Mouse (Mus musculus) neutrophil, adult 83 days (primary cell): ENCODE data around the gene Kxd1. TPM values are rescaled to one million over a fixed set of nuclear protein-coding genes. Genes with fewer than 3 reads are reported as not detected.

ENCODE experiments used
- total RNA-seq, 2 experiments: library from RNA; stranded (reverse); gene quantifications; one replicate each; pipeline ENCODE4 v1.2.4; 2023

Kxd1 gene
- 10 to 100 TPM; 38.1 to 38.4 TPM for total RNA-seq

DNA sequence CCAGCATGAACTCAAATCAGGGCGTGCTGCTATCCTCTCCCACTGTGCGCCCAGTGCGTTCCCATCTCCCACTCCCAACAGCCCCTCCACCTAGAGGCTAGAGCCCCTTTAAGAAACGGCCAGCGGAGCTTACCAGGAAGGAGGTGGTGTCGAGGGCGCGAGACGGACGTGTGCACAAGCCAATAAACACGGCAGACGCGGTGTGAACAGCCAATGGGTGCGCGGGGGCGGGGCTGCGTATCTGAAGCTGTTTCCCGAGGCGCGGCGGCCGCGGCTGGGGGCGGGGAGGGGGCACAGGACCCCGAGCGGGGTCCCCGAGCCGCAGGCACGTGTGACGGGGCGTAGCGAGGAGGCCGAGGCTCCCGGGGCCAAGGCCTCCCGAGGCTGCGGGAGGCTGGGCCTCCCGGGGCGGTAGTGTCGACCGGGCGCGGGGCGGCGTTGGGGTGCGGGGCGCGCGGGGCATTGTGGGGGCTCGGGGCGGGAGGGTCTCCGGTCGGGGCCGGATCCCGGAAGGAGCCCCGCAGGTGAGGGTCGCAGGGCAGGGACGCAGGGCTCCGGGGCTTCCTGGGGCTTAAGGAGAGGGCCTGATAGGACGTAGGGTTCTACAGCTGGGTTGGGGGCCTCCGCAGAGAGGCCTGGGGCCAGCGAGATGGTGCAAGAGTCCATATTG, at the start of gene Kxd1, which contains the start of gene Fkbp8:
Gene Kxd1 (minus strand): TSS at position 445 of the 670 bp plus-strand sequence.
Gene Fkbp8 (plus strand): TSS at position 213 of the 670 bp plus-strand sequence.

DNA sequence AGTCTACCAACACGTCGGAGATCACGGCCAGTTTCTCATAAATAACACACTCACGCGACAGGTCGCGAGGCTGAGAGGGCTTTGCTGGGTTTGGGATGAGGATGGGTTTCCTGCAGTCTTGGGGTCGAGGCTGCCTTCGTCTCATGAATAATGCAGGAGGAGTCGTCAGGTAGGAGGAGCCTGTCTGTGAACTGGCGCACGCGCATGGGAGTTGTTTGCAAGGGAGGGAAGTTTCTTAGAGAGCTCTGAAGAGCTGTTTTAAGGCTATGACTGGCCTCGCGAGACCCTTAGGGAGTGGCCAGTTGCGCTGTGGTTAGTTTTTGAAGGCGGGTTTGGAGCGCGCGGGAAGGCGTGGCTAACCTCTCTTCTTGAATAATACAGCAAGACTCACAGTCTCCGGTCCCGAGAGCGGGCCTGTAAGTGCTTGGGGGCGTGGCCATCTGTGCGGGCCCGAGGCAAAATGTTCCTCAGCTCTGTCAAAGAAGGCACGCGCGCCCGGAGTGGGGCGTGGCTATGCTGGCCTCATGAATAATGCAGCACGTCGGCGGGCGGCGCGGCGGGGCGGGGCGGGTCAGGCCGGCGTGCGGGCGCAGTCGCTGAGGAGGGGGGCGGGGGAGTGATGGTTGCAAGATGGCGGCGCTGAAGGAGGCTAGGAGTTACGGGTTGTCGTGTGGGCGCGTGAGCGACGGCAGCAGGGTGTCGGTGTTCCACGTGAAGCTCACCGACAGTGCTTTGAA, 11.5 kb upstream of the Kxd1 start, which contains the start of gene Ell:
Gene Ell (plus strand): TSS at position 381 of the 737 bp plus-strand sequence.

DNA sequence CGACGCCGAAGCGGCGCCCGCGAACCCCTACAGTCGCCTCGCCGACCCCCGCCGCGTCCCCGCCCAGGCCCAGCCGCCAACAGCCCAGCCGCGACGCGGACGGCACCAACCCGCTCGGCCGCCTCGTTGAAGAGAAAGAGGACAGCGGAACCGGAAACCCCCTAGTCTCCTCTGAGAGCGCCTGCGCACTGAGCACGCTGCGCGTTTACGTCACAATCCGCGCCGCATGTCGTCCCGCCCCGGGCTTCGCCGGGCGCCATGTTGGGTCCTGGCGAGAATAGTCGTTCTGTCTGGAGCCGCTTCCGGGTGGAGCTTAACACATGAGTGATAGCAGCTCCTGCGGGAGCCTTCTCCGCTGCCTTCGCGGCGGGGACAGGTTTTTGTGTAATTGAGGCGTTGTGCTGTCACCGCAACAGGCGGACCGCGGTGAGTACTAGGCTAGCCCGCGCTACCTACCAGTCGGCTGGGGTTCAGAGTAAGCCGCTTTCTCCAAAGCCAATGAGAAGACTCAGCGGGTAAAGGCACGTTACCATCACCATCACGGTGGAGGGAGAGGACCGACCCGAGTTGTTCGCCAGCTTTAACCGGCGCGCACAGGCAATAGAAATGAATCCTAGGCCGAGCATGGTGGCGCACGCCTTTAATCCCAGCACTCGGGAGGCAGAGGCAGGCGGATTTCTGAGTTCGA, 17.4 kb downstream of the Kxd1 start, which contains the start of gene Uba52:
Gene Uba52 (minus strand): TSS at position 574 of the 688 bp plus-strand sequence.

DNA sequence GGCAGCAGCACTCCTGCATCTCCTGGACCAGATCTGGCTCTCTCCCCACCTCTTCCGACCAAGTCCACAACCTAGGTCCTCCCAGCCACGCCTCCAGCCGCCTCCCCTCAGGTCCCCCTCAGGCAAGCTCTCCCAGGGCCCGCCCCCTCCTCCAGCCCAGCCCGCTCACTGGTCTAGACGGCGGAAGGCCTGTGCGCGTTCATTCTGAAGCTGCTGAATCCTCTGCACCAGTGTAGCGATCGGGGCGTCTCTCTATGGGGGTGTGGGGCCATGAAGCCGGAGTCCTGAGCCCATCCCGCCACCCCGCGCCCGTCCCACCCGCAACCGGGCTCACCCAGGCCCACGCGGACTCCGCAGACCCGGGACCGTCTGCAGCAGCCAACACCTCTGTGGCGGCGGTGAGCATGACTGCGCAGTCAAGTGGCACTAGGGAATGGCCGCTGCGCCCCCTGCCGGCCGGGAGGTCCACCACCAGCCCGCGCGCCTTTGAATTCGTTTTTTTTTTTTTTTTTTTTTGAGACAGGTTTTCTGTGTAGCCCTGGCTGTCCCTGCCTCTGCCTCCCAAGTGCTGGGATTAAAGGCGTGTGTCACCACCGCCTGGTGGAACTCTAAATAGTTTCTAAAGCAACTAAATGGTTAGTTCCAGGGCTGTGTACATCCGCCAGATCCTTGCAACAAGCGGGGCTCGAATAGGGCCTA, 21.3 kb downstream of the Kxd1 start, which contains the start of gene Rex1bd:
Gene Rex1bd (minus strand): TSS at position 425 of the 699 bp plus-strand sequence.

DNA sequence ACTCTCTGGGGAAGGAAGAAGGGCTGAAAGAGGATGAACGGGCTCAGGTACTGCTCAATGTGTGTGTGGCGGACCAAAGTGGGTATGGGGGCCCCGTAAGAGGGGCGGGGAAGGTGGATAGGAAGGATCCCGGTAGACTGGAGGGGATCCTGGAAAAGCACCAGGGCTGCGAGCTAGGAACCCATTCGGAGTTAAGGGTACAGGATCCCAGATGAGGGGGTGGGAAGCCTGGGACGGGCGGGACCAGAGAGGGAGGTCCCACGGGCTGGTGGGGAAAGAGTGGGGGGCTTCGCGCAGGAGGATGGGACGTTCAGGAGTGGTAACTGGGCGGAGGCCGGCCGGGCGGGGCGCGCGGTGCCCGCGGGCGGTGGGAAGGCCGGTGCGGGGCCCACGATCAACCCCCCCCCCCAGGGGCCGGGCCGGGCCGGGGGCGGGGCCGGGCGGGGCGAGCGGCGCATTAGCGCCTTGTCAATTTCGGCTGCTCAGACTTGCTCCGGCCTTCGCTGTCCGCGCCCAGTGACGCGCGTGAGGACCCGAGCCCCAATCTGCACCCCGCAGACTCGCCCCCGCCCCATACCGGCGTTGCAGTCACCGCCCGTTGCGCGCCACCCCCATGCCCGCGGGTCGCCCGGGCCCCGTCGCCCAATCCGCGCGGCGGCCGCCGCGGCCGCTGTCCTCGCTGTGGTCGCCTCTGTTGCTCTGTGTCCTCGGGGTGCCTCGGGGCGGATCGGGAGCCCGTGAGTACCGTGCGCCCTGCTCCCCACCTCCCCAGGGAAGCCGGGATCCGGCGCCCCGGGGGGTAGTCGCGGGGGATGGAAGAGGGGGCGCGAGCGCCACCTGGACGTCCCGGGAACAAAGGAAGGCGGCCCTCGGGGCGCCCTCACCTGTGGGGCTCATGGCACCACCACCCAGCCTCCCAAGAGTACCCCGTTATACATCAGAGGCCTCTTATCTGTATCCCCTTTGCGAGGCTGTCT, 34.8 kb downstream of the Kxd1 start, which contains the start of gene Crlf1:
Gene Crlf1 (plus strand): TSS at position 495 of the 977 bp plus-strand sequence.

DNA sequence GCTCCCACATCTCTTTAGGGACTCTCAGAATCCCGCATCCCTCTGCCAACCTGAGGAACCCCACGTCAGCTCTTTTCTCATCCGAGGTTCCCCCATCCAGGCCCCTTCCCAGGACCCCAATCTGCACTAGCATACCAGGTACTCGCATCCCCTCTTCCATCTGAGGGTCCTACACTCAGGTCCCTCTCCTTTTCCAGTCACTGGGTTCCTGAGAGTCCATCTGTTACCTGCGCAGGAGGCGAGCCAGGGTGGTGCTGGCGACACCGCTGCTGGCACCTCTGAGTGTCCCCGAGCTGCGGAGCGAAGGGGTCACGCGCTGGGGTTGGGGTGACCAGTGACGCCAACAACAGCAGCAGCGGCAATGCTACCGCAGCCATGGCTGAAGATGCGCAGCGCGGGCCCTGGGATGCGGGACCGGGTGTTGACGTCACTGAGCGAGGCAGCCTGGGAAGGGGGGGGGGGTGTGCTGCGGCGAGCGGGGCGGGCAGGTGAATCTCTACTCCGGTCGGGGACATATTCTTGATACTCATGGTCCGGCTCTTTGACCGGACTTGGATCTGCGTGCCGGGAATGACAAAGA, 40.7 kb downstream of the Kxd1 start, which contains the start of gene Tmem59l:
Gene Tmem59l (minus strand): TSS at position 418 of the 580 bp plus-strand sequence.

DNA sequence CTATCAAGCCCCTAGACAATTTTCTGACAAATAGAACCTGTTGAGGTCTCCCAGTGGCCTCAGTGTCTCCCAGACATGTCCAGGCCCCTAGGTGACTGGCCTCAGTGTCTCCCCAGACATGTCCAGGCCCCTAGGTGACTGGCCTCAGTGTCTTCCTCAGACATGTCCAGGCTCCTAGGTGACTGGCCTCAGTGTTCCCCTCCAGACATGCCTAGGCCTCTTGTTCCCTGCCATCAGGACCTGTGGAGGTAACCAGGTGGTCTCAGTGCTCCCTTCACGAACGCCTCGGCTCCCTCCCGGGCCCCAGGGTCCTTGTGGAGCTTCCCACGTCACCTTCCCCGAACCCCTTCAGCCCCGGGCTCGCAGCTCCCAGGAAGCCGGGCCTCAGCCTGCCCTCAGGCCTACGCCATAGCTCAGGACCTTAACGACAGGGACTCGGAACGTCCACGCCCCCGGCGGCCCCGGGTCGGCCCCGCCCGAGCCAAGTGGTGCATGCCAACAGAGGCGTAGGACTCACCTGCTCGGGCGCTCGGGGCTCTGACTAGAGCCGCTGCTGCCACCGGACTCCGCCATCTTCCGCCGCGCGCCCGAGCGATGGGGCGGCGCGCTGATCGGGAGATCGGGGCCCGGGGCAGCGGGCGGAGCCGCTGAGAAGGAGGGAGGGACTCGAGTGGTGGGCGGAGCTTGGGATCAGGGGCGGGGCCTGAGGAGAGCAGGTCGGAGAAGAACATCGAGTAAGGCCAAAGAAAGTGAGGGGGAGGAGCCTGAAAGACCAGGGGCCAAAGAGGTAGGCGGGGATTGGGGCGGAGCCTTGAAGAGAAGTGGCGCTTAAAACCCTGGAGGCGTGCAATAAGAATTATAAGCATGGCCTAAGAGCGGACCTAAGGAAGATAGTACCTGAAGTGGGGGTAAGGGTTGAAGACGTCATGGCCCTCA, 51.2 kb downstream of the Kxd1 start, which contains the start of gene Klhl26:
Gene Klhl26 (minus strand): TSS at position 636 of the 936 bp plus-strand sequence.

Other genes starting within 250 kb of the Kxd1 start
- 1 to 10 TPM; 8.2 to 9.1 TPM for gene Homer3, start 245.1 kb downstream of the Kxd1 start, total RNA-seq
- gene Ddx49, start 225.5 kb downstream of the Kxd1 start, total RNA-seq, result 10 to 100 TPM; 22.3 to 27.9 TPM
- gene Cope, start 225.4 kb downstream of the Kxd1 start, total RNA-seq, result 100 to 1,000 TPM; 114 to 123 TPM
- not detected for gene Cers1, start 212.2 kb downstream of the Kxd1 start, total RNA-seq
- gene Gdf1, start 198.1 kb downstream of the Kxd1 start, total RNA-seq, result not detected
- gene Upf1, start 174.7 kb downstream of the Kxd1 start, total RNA-seq, result 10 to 100 TPM; 58.6 to 59.2 TPM
- under 1 TPM; 0.13 to 0.26 TPM for gene Comp, start 154.4 kb downstream of the Kxd1 start, total RNA-seq
- gene Crtc1, start 88.4 kb downstream of the Kxd1 start, total RNA-seq, result 1 to 10 TPM; 3.9 to 6.9 TPM
- 1 to 10 TPM; 4.0 to 4.1 TPM for gene Klhl26, start 51.0 kb downstream of the Kxd1 start, total RNA-seq
- not detected for gene Tmem59l, start 40.6 kb downstream of the Kxd1 start, total RNA-seq
- gene Crlf1, start 34.8 kb downstream of the Kxd1 start, total RNA-seq, result not detected
- gene Rex1bd, start 21.2 kb downstream of the Kxd1 start, total RNA-seq, result 10 to 100 TPM; 38.6 to 39.3 TPM
- gene Uba52, start 17.2 kb downstream of the Kxd1 start, total RNA-seq, result 1,000 to 10,000 TPM; 1,032 to 1,222 TPM
- 100 to 1,000 TPM; 181 to 184 TPM for gene Fkbp8, start 232 bp downstream of the Kxd1 start, total RNA-seq
- 10 to 100 TPM; 32.2 to 37.9 TPM for gene Ell, start 11.5 kb upstream of the Kxd1 start, total RNA-seq
- gene Isyna1, start 66.4 kb upstream of the Kxd1 start, total RNA-seq, result 10 to 100 TPM; 29.5 to 40.1 TPM
- gene Ssbp4, start 80.9 kb upstream of the Kxd1 start, total RNA-seq, result 10 to 100 TPM; 60.1 to 77.7 TPM
- 10 to 100 TPM; 65.7 to 79.1 TPM for gene Lrrc25, start 88.2 kb upstream of the Kxd1 start, total RNA-seq
- gene Gdf15, start 104.5 kb upstream of the Kxd1 start, total RNA-seq, result under 1 TPM; 0.49 to 0.90 TPM
- gene Pgpep1, start 132.4 kb upstream of the Kxd1 start, total RNA-seq, result 1 to 10 TPM; 3.6 to 5.1 TPM
- 10 to 100 TPM; 40.7 to 61.6 TPM for gene Lsm4, start 145.3 kb upstream of the Kxd1 start, total RNA-seq
- 1,000 to 10,000 TPM in 1 of 2 experiments, 100 to 1,000 TPM in 1; 926 to 1,259 TPM for gene Jund, start 171.0 kb upstream of the Kxd1 start, total RNA-seq
- 1 to 10 TPM; 7.5 to 9.1 TPM for gene Iqcn, start 175.5 kb upstream of the Kxd1 start, total RNA-seq
- under 1 TPM in 1 of 2 experiments, not detected in 1; 0.64 TPM for gene Gm3336, start 190.6 kb upstream of the Kxd1 start, total RNA-seq
- gene Pde4c, start 195.8 kb upstream of the Kxd1 start, total RNA-seq, result under 1 TPM; 0.31 to 0.50 TPM
- gene Rab3a, start 226.7 kb upstream of the Kxd1 start, total RNA-seq, result 1 to 10 TPM; 2.6 to 3.0 TPM
- gene Mpv17l2, start 233.0 kb upstream of the Kxd1 start, total RNA-seq, result 10 to 100 TPM; 20.1 to 25.7 TPM
- 10 to 100 TPM; 18.6 to 20.8 TPM for gene Pik3r2, start 248.8 kb upstream of the Kxd1 start, total RNA-seq